Mouse (Mus musculus) liver, embryonic 16.5 days (tissue): ENCODE data around the gene Dock4. TPM values are rescaled to one million over a fixed set of nuclear protein-coding genes. Genes with fewer than 3 reads are reported as not detected.

Experiments
- ATAC-seq: fragments of 200-750 bp; cut with Nextera tagmentation; 2 replicates; pipeline ENCODE4 v1.8.0; 2017; ENCODE audit warnings: low read depth, mild to moderate bottlenecking, moderate number of reproducible peaks, moderate library complexity
- H3K27ac ChIP-seq: fragments of 300-500 bp; sonication (generic); 2 replicates; pipeline ENCODE4 v1.5.1; 2014; ENCODE audit warnings: mild to moderate bottlenecking, low read length
- H3K27me3 ChIP-seq: fragments of 300-500 bp; sonication (generic); 2 replicates; pipeline ENCODE4 v1.6.1; 2014; ENCODE audit warnings: low read depth, low read length, mixed read lengths; ENCODE audit not compliant: control insufficient read depth, insufficient read depth
- H3K36me3 ChIP-seq: fragments of 300-500 bp; sonication (generic); 2 replicates; pipeline ENCODE4 v1.6.1; 2014; ENCODE audit warnings: mild to moderate bottlenecking; ENCODE audit not compliant: control insufficient read depth, insufficient read depth
- H3K4me1 ChIP-seq: fragments of 300-500 bp; sonication (generic); 2 replicates; pipeline ENCODE4 v1.6.1; 2014; ENCODE audit warnings: low read depth, low read length, mixed read lengths; ENCODE audit not compliant: control insufficient read depth
- H3K4me2 ChIP-seq: fragments of 300-500 bp; sonication (generic); 2 replicates; pipeline ENCODE4 v1.6.1; 2014; ENCODE audit warnings: low read depth, low read length, mixed read lengths
- H3K4me3 ChIP-seq: fragments of 300-500 bp; sonication (generic); 2 replicates; pipeline ENCODE4 v1.5.1; 2014; ENCODE audit warnings: low read depth, mild to moderate bottlenecking, low read length
- H3K9ac ChIP-seq: fragments of 300-500 bp; sonication (generic); 2 replicates; pipeline ENCODE4 v1.6.1; 2014; ENCODE audit warnings: low read depth, low read length
- H3K9me3 ChIP-seq: fragments of 300-500 bp; sonication (generic); replicated peaks from 2 replicates; pipeline ENCODE4 v1.6.1; 2016; ENCODE audit warnings: low read length; ENCODE audit not compliant: control insufficient read depth
- WGBS: fragments of 180-500 bp; shearing (Covaris S2); extraction: QIAGEN DNeasy Blood & Tissue Kit; methylation state at CpG from one replicate; pipeline ENCODE4 v1.1.7; 2014; ENCODE audit not compliant: insufficient replicate concordance; 5-methylcytosine and 5-hydroxymethylcytosine counted together
- polyA plus RNA-seq: library from polyadenylated mRNA; unstranded; fragments of >200 nt; fragmentation: Nextera tagmentation; extraction: Ambion mirVana; gene quantifications from 2 replicates; pipeline ENCODE4 v1.2.1, GENCODE M21; 2015

Gene Dock4
- polyA plus RNA-seq, 1 experiment from 2014 or later: 1.2 TPM

- H3K27me3 ChIP-seq: no peaks in the 10 kb centered on the region
- no peaks in the 10 kb centered on the region for H3K9me3 ChIP-seq
- 64% methylated on average over 10 of the region's 10 CpGs for WGBS
- H3K36me3 ChIP-seq: no peaks in the 10 kb centered on the region
- no peak overlapping the region for H3K4me3 ChIP-seq
- no peak for ATAC-seq
- H3K4me2 ChIP-seq: no peak overlapping the region
- no peak overlapping the region for H3K27ac ChIP-seq
- no peaks in the 10 kb centered on the region; the same call in 1 of the 2 replicates for H3K4me1 ChIP-seq
- no peak overlapping the region for H3K9ac ChIP-seq
These were observed 346.5 kb downstream of the Dock4 start for GRCm38 (mm10) chr12:40792184-40792650.

DNA sequence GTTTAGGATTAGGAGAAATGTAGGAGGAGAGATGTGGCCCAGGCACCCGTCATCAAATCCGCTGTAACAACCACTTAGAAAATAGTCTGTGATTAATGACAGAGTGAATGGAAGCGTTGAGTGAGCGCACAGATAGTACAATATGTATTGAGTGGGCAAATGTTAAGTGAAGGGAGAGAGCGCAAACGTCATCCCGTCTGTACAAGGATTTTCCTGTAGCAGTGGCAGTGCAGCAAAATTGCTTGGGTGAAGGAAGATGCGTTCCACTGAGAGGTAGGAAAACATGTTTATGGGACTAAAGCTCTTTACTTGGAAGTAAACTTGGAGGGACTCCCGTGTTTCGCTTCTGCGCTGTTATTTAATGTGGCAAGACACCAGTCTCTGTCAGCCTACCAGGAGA is 348.3 kb downstream of the Dock4 start:
- Histone ChIP-seq H3K27ac (no peak overlapping the region), H3K36me3 (no peaks in the 10 kb centered on the region), H3K9ac (no peak overlapping the region), H3K9me3 (no peaks in the 10 kb centered on the region), H3K4me1 (no peaks in the 10 kb centered on the region; the same call in 1 of the 2 replicates), H3K4me2 (no peak overlapping the region), H3K27me3 (no peaks in the 10 kb centered on the region), H3K4me3 (no peak overlapping the region)
- 76% methylated on average over 11 of the region's 11 CpGs for WGBS
- no peak for ATAC-seq

DNA sequence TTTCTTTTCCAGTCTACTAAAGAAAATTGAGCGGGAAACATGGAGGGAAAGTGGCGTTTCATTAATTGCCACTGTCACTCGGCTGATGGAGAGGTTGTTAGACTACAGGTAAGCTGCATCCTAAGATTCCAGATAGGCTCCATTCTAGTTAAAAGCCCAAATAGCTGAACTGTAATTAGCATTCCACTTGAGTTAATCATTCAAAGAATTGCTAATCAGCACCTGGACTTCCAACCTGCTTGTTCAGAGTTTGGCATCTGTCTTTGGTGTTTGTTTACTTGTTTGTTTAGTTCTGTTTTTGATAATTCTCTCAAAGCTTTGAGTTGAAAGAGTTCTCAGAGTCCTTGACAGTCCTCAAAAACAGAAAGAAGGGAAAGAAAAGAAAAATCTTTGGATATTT is 349.0 kb downstream of the Dock4 start:
- WGBS: 64% methylated on average over 3 of the region's 3 CpGs
- Histone ChIP-seq H3K27ac (no peak overlapping the region), H3K4me1 (no peaks in the 10 kb centered on the region; the same call in 1 of the 2 replicates), H3K9me3 (no peaks in the 10 kb centered on the region), H3K27me3 (no peaks in the 10 kb centered on the region), H3K9ac (no peak overlapping the region), H3K4me2 (no peak overlapping the region), H3K4me3 (no peak overlapping the region), H3K36me3 (no peaks in the 10 kb centered on the region)
- no peak for ATAC-seq

GRCm38 (mm10) chr12:40795768-40796167 is 350.0 kb downstream of the Dock4 start:
- 26% methylated on average over 2 of the region's 2 CpGs for WGBS
- no peak for ATAC-seq
- H3K9me3 ChIP-seq: no peaks in the 10 kb centered on the region

DNA sequence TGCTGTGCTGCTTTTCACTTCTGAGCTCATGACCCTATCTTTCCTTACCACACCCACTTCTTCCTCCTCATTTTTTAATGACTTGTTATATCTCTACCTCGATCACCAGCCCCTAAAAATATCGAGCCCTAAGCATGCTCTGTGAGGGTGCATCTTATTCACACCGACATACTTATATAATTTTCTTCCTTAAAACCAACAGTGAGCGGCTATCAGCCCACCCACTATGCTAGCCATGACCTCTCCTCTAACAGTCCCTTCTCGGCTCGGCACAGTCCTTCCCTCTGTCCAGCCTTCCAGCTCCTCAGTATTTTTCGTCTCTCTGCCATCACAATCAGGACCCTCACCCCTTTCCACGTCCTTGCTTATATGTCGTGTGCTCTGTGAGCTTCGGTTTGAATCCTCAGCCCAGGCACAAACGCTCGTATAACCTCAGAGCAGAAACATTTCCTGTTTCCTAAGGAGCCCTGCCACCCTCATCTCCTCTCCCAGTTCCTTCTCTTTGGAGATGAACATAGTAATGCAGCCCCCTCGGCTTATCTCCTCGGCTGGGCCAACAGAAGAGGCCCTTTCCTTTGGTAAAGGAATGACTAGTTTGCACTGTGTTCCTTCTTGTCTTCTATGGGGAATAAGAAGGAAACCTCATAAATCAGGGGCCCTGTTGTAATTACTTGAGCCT is 351.2 kb downstream of the Dock4 start:
- H3K36me3 ChIP-seq: no peaks in the 10 kb centered on the region
- 13% methylated on average over 14 of the region's 14 CpGs for WGBS
- H3K4me3 ChIP-seq: no peak overlapping the region
- no peak overlapping the region; the same call in 1 of the 2 replicates for H3K4me2 ChIP-seq
- no peaks in the 10 kb centered on the region for H3K9me3 ChIP-seq
- ATAC-seq: no peak
- H3K9ac ChIP-seq: no peak overlapping the region
- no peaks in the 10 kb centered on the region for H3K27me3 ChIP-seq
- no peaks in the 10 kb centered on the region; the same call in 1 of the 2 replicates for H3K4me1 ChIP-seq
- no peak overlapping the region for H3K27ac ChIP-seq

More at GRCm38 (mm10) chr12:40795768-40796167, 350.0 kb downstream of the Dock4 start:
- Histone ChIP-seq H3K9ac (no peak overlapping the region), H3K4me2 (no peak overlapping the region), H3K27me3 (no peaks in the 10 kb centered on the region), H3K27ac (no peak overlapping the region), H3K4me3 (no peak overlapping the region), H3K4me1 (no peaks in the 10 kb centered on the region; the same call in 1 of the 2 replicates), H3K36me3 (no peaks in the 10 kb centered on the region)

DNA sequence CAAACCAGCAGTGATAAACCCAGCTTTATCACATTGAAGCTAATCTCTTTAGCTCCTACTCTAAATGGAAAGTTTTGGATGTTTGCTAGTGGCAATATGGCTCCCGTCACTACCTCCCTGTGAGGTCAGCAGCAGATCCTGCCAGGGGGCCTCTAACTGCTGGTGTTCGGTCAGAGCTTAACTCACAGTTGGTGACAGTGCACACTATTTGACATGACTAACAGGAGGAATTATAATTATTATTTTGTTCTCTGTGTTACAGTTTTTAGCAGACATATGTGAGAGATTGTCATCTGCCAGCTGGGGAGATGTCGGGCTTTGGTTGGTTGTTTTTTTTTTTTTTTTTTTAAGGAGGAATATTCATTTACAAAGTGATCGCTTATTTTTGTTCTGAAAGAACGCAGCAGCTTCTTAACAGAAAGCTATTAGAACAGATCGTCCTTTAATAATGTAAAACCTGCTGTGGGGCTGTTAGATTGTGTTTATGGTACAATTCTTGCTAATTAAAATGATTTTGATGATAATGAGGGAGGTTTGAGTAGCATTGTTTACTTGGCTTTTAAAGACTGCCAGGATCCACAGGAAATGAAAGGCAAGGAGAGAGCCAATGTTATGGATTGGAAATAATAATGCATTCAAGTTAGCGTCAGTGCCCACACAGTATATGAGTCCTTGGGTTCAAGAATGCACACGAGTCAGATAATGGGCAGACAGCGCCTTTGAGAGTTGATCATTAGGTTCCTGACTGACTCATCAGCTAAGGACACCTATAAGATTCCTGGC is 352.0 kb downstream of the Dock4 start:
- no peak overlapping the region for H3K27ac ChIP-seq

GRCm38 (mm10) chr12:40798344-40799017 is 352.7 kb downstream of the Dock4 start:
- H3K9ac ChIP-seq: no peak overlapping the region
- H3K4me3 ChIP-seq: no peak overlapping the region
- no peaks in the 10 kb centered on the region for H3K36me3 ChIP-seq
- no peaks in the 10 kb centered on the region; the same call in 1 of the 2 replicates for H3K4me1 ChIP-seq
- 65% methylated on average over 5 of the region's 5 CpGs for WGBS
- H3K27me3 ChIP-seq: no peaks in the 10 kb centered on the region
- H3K27ac ChIP-seq: no peak overlapping the region
- no peaks in the 10 kb centered on the region for H3K9me3 ChIP-seq
- no peak overlapping the region for H3K4me2 ChIP-seq
- no peak for ATAC-seq

More for the DNA sequence above, 352.0 kb downstream of the Dock4 start:
- no peaks in the 10 kb centered on the region for H3K9me3 ChIP-seq
- H3K4me2 ChIP-seq: no peak overlapping the region
- H3K4me1 ChIP-seq: no peaks in the 10 kb centered on the region; the same call in 1 of the 2 replicates
- no peaks in the 10 kb centered on the region for H3K36me3 ChIP-seq
- H3K9ac ChIP-seq: no peak overlapping the region
- ATAC-seq: no peak
- no peaks in the 10 kb centered on the region for H3K27me3 ChIP-seq
- H3K4me3 ChIP-seq: no peak overlapping the region
- WGBS: 56% methylated on average over 9 of the region's 9 CpGs

- H3K36me3 ChIP-seq: no peaks in the 10 kb centered on the region
- no peak overlapping the region for H3K27ac ChIP-seq
- no peaks in the 10 kb centered on the region for H3K27me3 ChIP-seq
- H3K9ac ChIP-seq: no peak overlapping the region
- no peak overlapping the region for H3K4me2 ChIP-seq
- no peak overlapping the region for H3K4me3 ChIP-seq
- H3K4me1 ChIP-seq: no peaks in the 10 kb centered on the region; the same call in 1 of the 2 replicates
- WGBS: 46% methylated on average over 3 of the region's 3 CpGs
- ATAC-seq: no peak
- no peaks in the 10 kb centered on the region for H3K9me3 ChIP-seq
These were observed 355.7 kb downstream of the Dock4 start for GRCm38 (mm10) chr12:40801456-40801855.
